Mouse (Mus musculus) CH12.LX (cell line): ENCODE results near the gene Retreg3. TPM values are rescaled to one million over a fixed set of nuclear protein-coding genes. Genes with fewer than 3 reads are reported as not detected.

Experiments
- DNase-seq: peaks from one replicate; pipeline ENCODE4 v3.0.0-alpha.2; 2013; ENCODE audit errors: extremely low read depth
- H3K27ac ChIP-seq: 2 replicates; pipeline ENCODE4 v1.5.1; 2012; ENCODE audit warnings: low read depth, mild to moderate bottlenecking, control low read depth, moderate library complexity; ENCODE audit not compliant: insufficient read depth
- H3K27me3 ChIP-seq: replicated peaks from 2 replicates; pipeline ENCODE3; 2012; ENCODE audit warnings: inconsistent platforms
- H3K36me3 ChIP-seq, 2 experiments: replicated peaks in 1 of 2; 2 replicates each; pipeline versions ENCODE3 to v1.6.1; 2012; ENCODE audit warnings: inconsistent platforms in 1 of 2, low read length in 1 of 2, mild to moderate bottlenecking in 1 of 2, mixed read lengths in 1 of 2, moderate library complexity in 1 of 2; ENCODE audit not compliant: control insufficient read depth in 1 of 2, insufficient read depth in 1 of 2
- H3K4me1 ChIP-seq, 2 experiments: 2 replicates each; pipeline ENCODE4 v1.6.1; 2012; ENCODE audit warnings: inconsistent platforms in 1 of 2, moderate library complexity in 1 of 2; ENCODE audit not compliant: insufficient read depth in 2 of 2, control insufficient read depth in 1 of 2
- H3K4me2 ChIP-seq: 2 replicates; pipeline ENCODE4 v1.6.1; 2012; ENCODE audit warnings: low read depth, mild to moderate bottlenecking, control low read depth; ENCODE audit not compliant: poor library complexity, insufficient read depth, severe bottlenecking
- H3K4me3 ChIP-seq, 3 experiments: fragments of 150-350 bp in 1 of 3; sonication (generic) in 1 of 3; replicated peaks in 1 of 3; 2 replicates each; pipeline versions ENCODE3 to v1.5.1; 2011 to 2012; ENCODE audit warnings: low read depth in 2 of 3, low read length in 2 of 3, mild to moderate bottlenecking in 2 of 3, moderate library complexity in 2 of 3, control low read depth in 1 of 3, improper control_type of control experiment in 1 of 3, inconsistent platforms in 1 of 3, mixed read lengths in 1 of 3; ENCODE audit not compliant: poor library complexity in 1 of 3
- H3K79me2 ChIP-seq: replicated peaks from 2 replicates; pipeline ENCODE4 v1.6.1; 2012; ENCODE audit warnings: mild to moderate bottlenecking, moderate library complexity; ENCODE audit not compliant: control insufficient read depth, poor library complexity, insufficient read depth, severe bottlenecking; ENCODE audit errors: extremely low read depth
- H3K9ac ChIP-seq: 2 replicates; pipeline ENCODE4 v1.6.1; 2012; ENCODE audit warnings: low read depth, mild to moderate bottlenecking, control low read depth, moderate library complexity; ENCODE audit not compliant: insufficient read depth
- H3K9me3 ChIP-seq: replicated peaks from 2 replicates; pipeline ENCODE3; 2012; ENCODE audit warnings: low read length, inconsistent platforms, mixed read lengths
- BHLHE40 ChIP-seq: IDR thresholded peaks from 2 replicates; pipeline ENCODE4 v1.6.1; 2011; ENCODE audit warnings: mild to moderate bottlenecking, low read depth, low read length, improper control_type of control experiment
- CHD2 ChIP-seq: IDR thresholded peaks from 2 replicates; pipeline ENCODE4 v1.6.1; 2011; ENCODE audit warnings: low read length, improper control_type of control experiment
- CTCF ChIP-seq, 2 experiments: IDR thresholded peaks in 1 of 2; conservative IDR thresholded peaks in 1 of 2; 2 replicates each; pipeline ENCODE4 v1.5.1; 2011 to 2012; ENCODE audit warnings: low read depth in 2 of 2, low read length in 2 of 2, improper control_type of control experiment in 1 of 2, inconsistent platforms in 1 of 2, mild to moderate bottlenecking in 1 of 2, moderate library complexity in 1 of 2
- GABPA ChIP-seq: IDR thresholded peaks from 2 replicates; pipeline ENCODE4 v1.6.1; 2012; ENCODE audit warnings: low read depth, low read length, improper control_type of control experiment, inconsistent platforms; ENCODE audit not compliant: insufficient replicate concordance
- IRF4 ChIP-seq: IDR thresholded peaks from 2 replicates; pipeline ENCODE4 v1.6.1; 2014; ENCODE audit warnings: low read depth, mild to moderate bottlenecking, inconsistent platforms, low read length, improper control_type of control experiment
- MAX ChIP-seq: IDR thresholded peaks from 2 replicates; pipeline ENCODE4 v1.6.1; 2011; ENCODE audit warnings: low read length, improper control_type of control experiment
- MAZ ChIP-seq: IDR thresholded peaks from 2 replicates; pipeline ENCODE4 v1.6.1; 2012; ENCODE audit warnings: low read depth, mild to moderate bottlenecking, inconsistent platforms, low read length, improper control_type of control experiment, moderate library complexity
- PAX5 ChIP-seq: IDR thresholded peaks from 2 replicates; pipeline ENCODE4 v1.6.1; 2012; ENCODE audit warnings: low read length, inconsistent platforms, mixed read lengths
- POLR2A ChIP-seq: IDR thresholded peaks from 2 replicates; pipeline ENCODE4 v1.6.1; 2011; ENCODE audit warnings: low read depth, mild to moderate bottlenecking, improper control_type of control experiment, low read length
- SIN3A ChIP-seq: IDR thresholded peaks from 2 replicates; pipeline ENCODE4 v1.6.1; 2012; ENCODE audit warnings: low read length, improper control_type of control experiment, inconsistent platforms
- SMC3 ChIP-seq: IDR thresholded peaks from 2 replicates; pipeline ENCODE4 v1.6.1; 2011; ENCODE audit warnings: low read depth, low read length, improper control_type of control experiment
- TCF12 ChIP-seq: IDR thresholded peaks from 2 replicates; pipeline ENCODE4 v1.6.1; 2014; ENCODE audit warnings: low read depth, mild to moderate bottlenecking, inconsistent platforms, low read length, improper control_type of control experiment
- UBTF ChIP-seq: IDR thresholded peaks from 2 replicates; pipeline ENCODE4 v1.6.1; 2012; ENCODE audit warnings: low read depth, mild to moderate bottlenecking, inconsistent platforms, low read length, improper control_type of control experiment, moderate library complexity
- USF1 ChIP-seq: IDR thresholded peaks from 2 replicates; pipeline ENCODE4 v1.6.1; 2014; ENCODE audit warnings: low read depth, mild to moderate bottlenecking, inconsistent platforms, low read length, improper control_type of control experiment
- USF2 ChIP-seq: conservative IDR thresholded peaks from 2 replicates; pipeline ENCODE4 v1.6.1; 2011; ENCODE audit warnings: low read depth, low read length, improper control_type of control experiment
- ZMIZ1 ChIP-seq: IDR thresholded peaks from 2 replicates; pipeline ENCODE4 v1.6.1; 2012; ENCODE audit warnings: low read depth, mild to moderate bottlenecking, inconsistent platforms, low read length, improper control_type of control experiment
- ZNF384 ChIP-seq: IDR thresholded peaks from 2 replicates; pipeline ENCODE4 v1.6.1; 2012; ENCODE audit warnings: low read depth, low read length, improper control_type of control experiment, inconsistent platforms
- dilution Hi-C: fragments of 300-500 bp; cut with MboI; formaldehyde crosslinking; loops from 2 replicates; pipeline ENCODE4 v1.14.3; 2020; ENCODE audit warnings: low sequenced_read_pairs; ENCODE audit not compliant: extremely low pct_unique_long_range_greater_than_20kb, extremely low pct_ligation_motif_present
- in situ Hi-C: fragments of 300-500 bp; cut with MboI; formaldehyde crosslinking; loops from 3 replicates; pipeline ENCODE4 v1.14.3; 2019; ENCODE audit warnings: low sequenced_read_pairs, low pct_ligation_motif_present, low pct_unique_long_range_greater_than_20kb, mixed read lengths
- polyA plus RNA-seq: library from polyadenylated mRNA; unstranded; fragments of >175 nt; gene quantifications from 2 replicates; pipeline ENCODE4 v1.2.1, GENCODE M21; 2012; ENCODE audit warnings: low read depth; ENCODE audit not compliant: insufficient read length
- total RNA-seq, 2 experiments: library from RNA; depleted of rRNA; stranded (reverse); fragments of 300-350 nt in 1 of 2; fragments of >200 nt in 1 of 2; gene quantifications; 2 replicates each; pipeline ENCODE4 v1.2.3; 2012 to 2014

Retreg3 gene
- total and polyA plus RNA-seq, 3 experiments, result 48.2 to 55.9 (median 54.3) TPM

GRCm38 (mm10) chr11:101094930-101095313, 24.8 kb downstream of the Retreg3 start:
- dilution Hi-C loops, result no loop called here
- H3K9me3 ChIP-seq, result no peaks in the 10 kb centered on the region
- H3K4me3 ChIP-seq, result peak overlapping the region; percentile 68 to 88 (median 80)
- in situ Hi-C loops, result no loop called here
- peaks cover 13 to 52% of the 10 kb centered on the region in 2 experiments for H3K4me1 ChIP-seq
- H3K27ac ChIP-seq, result peak overlapping the region; percentile 3; the same call in 1 of the 2 replicates
- peak overlapping the region; percentile 92 for H3K4me2 ChIP-seq
- peaks cover 23% of the 10 kb centered on the region for H3K79me2 ChIP-seq
- H3K9ac ChIP-seq, result peak overlapping the region; percentile 79
- DNase-seq, result no peak
- H3K27me3 ChIP-seq, result no peaks in the 10 kb centered on the region
- TF ChIP-seq SIN3A (no peak), USF1 (no peak)
- TF ChIP-seq, all 38 proteins: peak for 0
- H3K36me3 ChIP-seq, result peaks cover 68 to 75% of the 10 kb centered on the region in 2 experiments

GRCm38 (mm10) chr11:101089931-101090330, 29.8 kb downstream of the Retreg3 start:
- Histone ChIP-seq H3K27me3 (no peaks in the 10 kb centered on the region), H3K79me2 (peaks cover 31% of the 10 kb centered on the region), H3K4me2 (no peak overlapping the region), H3K4me3 (no peak overlapping the region), H3K9ac (no peak overlapping the region), H3K4me1 (peaks cover 20 to 64% of the 10 kb centered on the region in 2 experiments), H3K27ac (no peak overlapping the region), H3K36me3 (peaks cover 56 to 76% of the 10 kb centered on the region in 2 experiments), H3K9me3 (no peaks in the 10 kb centered on the region)
- in situ Hi-C loops, result loop anchor here (10.0 kb wide), 1 partner anchor 215 kb away; the partner anchor contains the start of gene Becn1
- no peak for DNase-seq
- no peak for TF ChIP-seq SMC3
- 0 out of 2 replicates have a peak, but pooled peaks have one; percentile 11 for TF ChIP-seq BHLHE40
- TF ChIP-seq POLR2A, result 0 out of 2 replicates have a peak, but pooled peaks have one; percentile 27
- dilution Hi-C loops, result no loop called here

GRCm38 (mm10) chr11:101087682-101088055, 32.0 kb downstream of the Retreg3 start:
- H3K4me1 ChIP-seq, result peaks cover 26 to 65% of the 10 kb centered on the region in 2 experiments
- dilution Hi-C loops, result no loop called here
- TF ChIP-seq BHLHE40 (no peak), POLR2A (no peak), MAX (no peak), USF2 (no peak), CHD2 (no peak), TCF12 (no peak), MAZ (no peak), PAX5 (no peak), ZMIZ1 (no peak), IRF4 (no peak), CTCF (conservative IDR thresholded peaks at IDR 0.05 in 1 of 2, IDR thresholded peaks at IDR 0.05 in 1 of 2; ENCODE audit: low read depth in 2 of 2, low read length in 2 of 2) (no peak), ZNF384 (no peak), UBTF (no peak), GABPA (no peak)
- TF ChIP-seq, all 38 proteins: peak for 0

More at GRCm38 (mm10) chr11:101087682-101088055, 32.0 kb downstream of the Retreg3 start:
- in situ Hi-C loops, result loop anchor here (10.0 kb wide), 1 partner anchor 217 kb away; the partner anchor contains the start of gene Becn1
- no peaks in the 10 kb centered on the region for H3K9me3 ChIP-seq
- H3K9ac ChIP-seq, result peak overlapping the region; percentile 77
- peaks cover 23% of the 10 kb centered on the region; the same call in 1 of the 2 replicates for H3K79me2 ChIP-seq
- H3K4me3 ChIP-seq, result peak overlapping the region; percentile 49 to 79 (median 68)
- no peaks in the 10 kb centered on the region for H3K27me3 ChIP-seq
- peak overlapping the region; percentile 63 for H3K27ac ChIP-seq
- H3K4me2 ChIP-seq, result peak overlapping the region; percentile 27
- peaks cover 50 to 76% of the 10 kb centered on the region in 2 experiments for H3K36me3 ChIP-seq
- DNase-seq, result no peak
